Mouse (Mus musculus) T-cell, adult 2 months (primary cell): Measurements from ENCODE around the gene Wasf2.
"Not testable (repeated sequence)": the region's sequence is repeated elsewhere in the genome, so short reads cannot be mapped to it uniquely, and the experiment has no call there.

ENCODE experiments used
- DNase-seq: peaks from one replicate; pipeline ENCODE4 v3.0.0; 2022; ENCODE audit warnings: low spot score

Gene Wasf2

GRCm38 (mm10) chr4:133129931-133130889 is at the start of gene Wasf2:
Gene Wasf2 (plus strand): TSS chr4:133130505.
- DNase-seq, result peak; percentile 91

DNA sequence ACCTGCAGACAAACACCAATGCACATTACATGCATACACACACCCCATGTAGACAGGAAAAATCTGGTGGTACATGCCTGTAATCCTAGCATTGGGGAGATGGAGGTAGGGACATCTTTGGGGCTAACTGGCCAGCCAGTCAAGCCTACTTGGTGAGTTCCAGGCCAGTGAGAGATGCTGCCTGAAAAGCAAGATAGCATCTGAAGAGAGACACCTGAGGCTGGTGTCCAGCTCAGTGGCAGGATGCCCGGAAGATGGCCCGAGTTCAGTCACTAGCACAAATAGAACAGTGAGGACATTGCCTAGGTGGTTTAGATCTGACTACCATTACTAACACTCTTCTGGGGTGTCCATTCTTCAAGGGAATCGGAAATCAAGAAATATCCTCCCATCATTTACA is 49.4 kb upstream of the Wasf2 start:
- no peak for DNase-seq

DNA sequence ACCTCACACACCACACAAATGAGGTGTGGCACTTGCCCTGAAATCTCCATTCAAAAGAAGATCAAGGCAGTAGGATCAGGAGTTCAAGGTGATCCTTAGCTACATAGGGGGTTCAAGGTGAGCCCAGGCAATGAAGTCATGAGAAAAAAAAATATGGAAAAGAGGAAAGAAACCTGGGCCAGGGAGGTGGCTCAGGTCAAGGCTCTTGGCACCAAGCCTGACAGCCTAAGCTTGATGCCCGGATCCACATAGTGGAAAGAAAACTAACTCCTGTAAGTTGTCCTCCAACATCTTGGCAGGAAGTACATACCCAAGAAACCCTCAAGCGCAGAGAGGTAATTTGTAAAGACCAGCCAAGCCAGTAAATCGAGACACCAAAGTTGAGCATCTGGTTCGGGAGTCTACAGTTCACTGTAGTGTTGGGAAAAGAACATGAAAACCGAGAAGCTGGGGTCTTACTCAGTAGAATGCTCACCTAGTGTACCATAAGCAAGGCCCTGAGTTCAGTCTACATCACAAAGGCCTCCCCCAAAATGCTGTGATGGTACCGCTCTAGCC is 48.0 kb upstream of the Wasf2 start:
- no peak for DNase-seq

DNA sequence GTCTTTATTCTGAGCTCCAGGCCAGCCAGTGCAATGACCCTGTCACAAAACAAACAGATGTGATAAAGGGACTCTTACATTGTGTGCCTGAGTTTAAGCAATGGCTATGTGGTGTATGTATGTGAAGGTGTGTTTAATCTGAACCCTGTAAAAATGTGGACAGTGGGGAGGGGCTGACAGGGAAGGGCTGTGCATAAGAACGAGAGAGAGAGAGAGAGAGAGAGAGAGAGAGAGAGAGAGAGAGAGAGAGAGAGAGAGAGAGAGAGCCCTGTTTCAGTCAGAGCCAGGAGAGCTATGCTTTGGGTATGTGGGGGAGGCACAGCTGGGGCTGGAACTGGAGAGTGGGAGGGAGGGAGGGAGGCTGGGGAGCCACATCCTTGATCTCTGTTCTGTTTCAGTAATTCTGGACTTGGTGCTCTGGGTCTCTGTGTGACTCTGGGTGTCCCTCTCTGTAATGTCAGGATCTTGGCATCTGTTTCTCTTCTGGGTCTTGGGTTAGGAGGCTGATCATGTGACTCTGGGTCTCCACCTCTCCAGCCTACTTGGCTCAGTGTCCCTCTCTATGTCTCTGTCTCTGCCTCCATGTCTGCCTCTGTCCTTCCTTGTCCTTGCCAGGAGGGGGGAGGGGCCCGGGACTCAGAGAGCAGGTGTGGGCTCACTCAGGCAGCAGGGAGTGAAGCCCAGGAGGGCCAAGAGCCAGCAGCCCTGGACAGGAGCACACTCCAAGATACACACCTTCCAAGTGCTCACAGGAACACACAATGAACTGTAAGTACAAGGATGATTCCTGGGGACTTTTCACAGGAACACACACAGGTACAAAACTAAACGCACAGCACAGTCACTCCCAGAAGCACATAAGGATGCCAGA is 46.1 kb upstream of the Wasf2 start:
- DNase-seq, result no peak

- DNase-seq, result peak; percentile 70
Observed at GRCm38 (mm10) chr4:133085011-133085782, 45.1 kb upstream of the Wasf2 start.

GRCm38 (mm10) chr4:133085783-133086342 is 44.4 kb upstream of the Wasf2 start:
- DNase-seq, result peak; percentile 56

GRCm38 (mm10) chr4:133087177-133087714 is 43.1 kb upstream of the Wasf2 start:
- DNase-seq, result no peak

DNA sequence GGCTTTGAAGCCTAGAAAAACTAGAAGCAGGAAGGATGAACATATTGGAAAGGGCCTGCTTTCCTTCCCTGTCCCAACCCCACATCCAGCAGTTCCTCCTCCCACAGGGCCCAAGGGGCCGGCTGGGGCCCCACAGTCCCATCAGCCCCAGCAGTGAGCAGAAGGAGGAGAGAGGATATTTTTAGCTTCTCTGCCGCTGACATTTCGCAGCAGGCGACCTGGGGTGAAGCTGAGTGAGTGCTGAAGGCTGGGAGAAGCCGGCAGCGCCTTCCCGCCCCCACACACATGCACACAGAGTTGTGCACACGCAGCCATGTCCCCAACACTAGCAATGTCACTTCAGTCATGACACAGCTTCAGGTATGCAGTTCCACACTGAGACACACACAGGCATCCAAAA is 42.5 kb upstream of the Wasf2 start:
- DNase-seq, result no peak

DNA sequence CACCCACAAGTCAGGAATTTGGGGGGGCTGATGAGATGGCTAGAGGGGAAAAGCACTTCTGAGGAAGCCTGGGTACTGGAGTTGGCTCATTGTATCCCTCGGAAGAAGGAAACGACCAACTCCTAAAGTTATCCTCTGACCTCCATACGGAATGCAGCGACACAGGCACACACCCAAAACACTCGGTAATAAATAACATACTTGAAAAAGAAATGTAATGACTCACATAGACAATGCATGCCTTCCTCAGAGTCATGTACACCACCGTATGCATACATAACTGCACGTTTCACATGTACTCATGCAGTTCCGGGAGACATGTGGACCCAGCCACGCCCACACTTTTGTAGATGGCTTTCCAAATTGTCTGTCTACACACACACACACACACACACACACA is 41.0 kb upstream of the Wasf2 start:
- DNase-seq, result no peak

GRCm38 (mm10) chr4:133089802-133090201 is 40.5 kb upstream of the Wasf2 start:
- no peak for DNase-seq

DNA sequence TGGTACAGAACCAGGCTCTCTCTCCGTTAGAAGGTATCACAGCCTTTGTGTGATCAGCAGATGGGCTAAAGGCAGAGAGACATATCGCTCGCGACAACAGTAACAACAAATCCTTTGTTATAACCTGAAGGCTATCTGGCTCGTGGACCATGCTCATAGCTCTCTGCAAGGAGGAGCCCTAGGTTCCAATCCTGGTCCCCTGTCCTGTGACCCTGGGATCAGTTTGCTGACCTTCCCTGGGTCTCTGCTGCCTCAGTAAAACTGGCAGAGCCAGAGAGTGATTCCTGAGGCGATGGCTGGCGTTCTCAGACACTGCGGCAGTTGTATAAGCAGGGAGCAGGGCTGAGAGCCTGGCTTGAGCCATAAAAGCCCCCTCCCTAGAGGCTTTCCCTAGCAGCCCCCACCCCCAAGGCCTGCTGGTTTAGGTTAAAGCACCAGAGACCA is 40.0 kb upstream of the Wasf2 start:
- no peak for DNase-seq

- DNase-seq, result peak; percentile 43
Observed at GRCm38 (mm10) chr4:133090720-133091458, 39.4 kb upstream of the Wasf2 start.

DNA sequence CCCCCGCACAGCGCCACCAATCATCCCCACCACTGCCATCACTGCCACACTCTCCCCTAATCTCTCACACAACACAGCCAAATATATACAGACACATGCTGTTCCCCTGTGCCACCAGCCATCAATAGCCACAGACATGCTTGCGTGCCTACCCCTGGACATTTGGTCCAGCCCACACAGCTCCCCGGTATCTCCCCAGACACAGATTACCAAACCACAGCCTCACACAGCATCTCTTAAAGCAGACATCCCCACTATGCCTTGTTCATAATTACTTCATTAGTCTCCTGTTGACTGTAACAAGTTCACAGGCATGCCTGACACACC is 38.9 kb upstream of the Wasf2 start:
- no peak for DNase-seq

GRCm38 (mm10) chr4:133092453-133092901 is 37.8 kb upstream of the Wasf2 start:
- DNase-seq, result peak; percentile 53

DNA sequence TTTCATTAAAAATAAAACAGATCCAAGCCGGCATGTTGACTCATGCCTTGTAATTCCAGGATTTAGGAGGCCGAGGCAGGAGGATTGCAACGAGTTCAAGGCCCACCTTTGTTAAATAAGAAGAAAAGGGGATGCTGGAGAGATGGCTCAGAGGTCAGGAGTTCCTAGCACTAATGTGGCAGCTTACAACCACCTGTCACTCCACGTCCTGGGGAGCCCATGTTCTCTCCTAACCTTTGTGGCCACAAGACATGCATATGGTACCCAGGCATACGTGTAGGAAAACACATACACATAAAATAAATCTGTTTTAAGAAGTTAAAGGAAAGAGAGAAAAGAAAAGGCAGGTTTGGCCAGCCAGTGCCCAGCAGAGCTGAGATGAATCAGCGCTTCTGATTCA is 37.2 kb upstream of the Wasf2 start:
- no peak for DNase-seq

DNA sequence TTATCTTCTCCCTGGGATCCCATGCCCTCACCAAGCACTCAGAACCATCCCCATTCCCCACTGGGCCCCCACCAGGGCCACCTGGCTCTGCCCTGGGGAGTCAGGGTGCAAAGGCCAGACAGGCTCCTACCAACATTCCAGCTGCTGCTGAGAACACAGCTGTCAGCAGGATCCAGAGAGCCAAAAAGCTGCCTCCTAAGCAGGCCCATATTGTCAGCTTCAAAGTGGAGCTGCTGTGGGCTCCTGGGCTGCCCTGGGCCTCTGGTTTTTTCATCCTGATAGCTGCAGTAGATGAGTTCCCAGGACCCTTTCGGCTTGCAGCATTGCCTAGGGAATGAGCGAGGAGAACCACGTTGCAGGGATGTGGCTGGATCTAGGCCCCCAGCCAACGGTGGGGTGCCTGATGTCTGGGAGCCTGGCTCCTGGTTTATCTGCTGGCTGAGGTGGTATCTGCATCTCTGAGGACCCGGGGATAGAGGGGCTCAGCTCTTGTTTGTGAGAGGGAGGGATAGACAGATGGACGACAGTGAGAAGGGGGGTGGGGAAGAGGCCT is 36.7 kb upstream of the Wasf2 start:
- no peak for DNase-seq

DNA sequence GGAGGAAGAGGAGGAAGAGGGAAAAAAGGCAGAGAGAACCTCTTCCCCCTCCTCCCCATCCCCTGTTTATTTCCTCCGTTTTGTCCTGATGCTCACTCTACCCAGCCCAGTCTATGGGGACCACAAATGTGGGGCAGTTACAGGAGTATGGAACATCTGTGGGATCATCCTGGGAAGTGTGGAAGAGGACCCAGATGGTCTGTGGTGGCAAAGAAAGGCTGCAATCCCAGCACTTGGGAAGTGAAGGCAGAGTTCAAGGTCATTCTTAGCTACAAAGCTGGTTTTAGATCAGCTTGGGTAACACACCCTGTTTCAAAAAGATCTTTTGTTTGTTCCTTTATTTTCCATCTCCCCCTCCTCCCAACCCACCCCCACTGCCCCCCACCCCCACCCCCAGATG is 36.0 kb upstream of the Wasf2 start:
- DNase-seq, result no peak

- DNase-seq, result peak; percentile 49
Observed at GRCm38 (mm10) chr4:133094936-133095733, 35.2 kb upstream of the Wasf2 start.

DNA sequence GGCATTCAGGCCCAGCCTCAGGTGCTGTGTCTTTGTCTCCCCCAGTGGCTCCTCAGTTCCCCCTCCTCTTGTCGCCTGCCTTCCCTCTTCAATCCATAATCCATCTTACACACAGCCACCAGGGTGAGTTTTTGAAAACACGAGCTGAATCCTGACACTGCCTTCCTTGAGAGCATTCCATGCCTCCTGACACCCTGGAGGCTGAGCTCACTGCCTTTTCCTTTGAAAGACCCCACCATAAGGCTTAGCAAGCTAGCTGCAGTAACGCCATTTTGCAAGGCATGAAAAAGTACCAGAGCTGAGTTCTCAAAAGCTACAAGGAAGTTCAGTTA is 34.6 kb upstream of the Wasf2 start:
- not testable (repeated sequence) for DNase-seq
